8 mouse cellular contexts compared by ENCODE assay signal in genomic region chr10:80151211-80152034, GRCm38 (mm10). TPM values are rescaled to one million over a fixed set of nuclear protein-coding genes. Genes with fewer than 3 reads are reported as not detected.
DNase-seq lines count a peak whose midpoint lies in the region; ATAC-seq lines count a peak whose summit lies in the region.

No protein-coding gene starts in this region.

- DNase-seq in urinary bladder, adult 18-20 months (ENCODE audit: low spot score in 2 of 2): peak; percentile 60 to 64
- no peak for DNase-seq in urinary bladder, postnatal 10 days (ENCODE audit: low spot score)
- DNase-seq in embryo, embryonic 10 days (ENCODE audit: low spot score): peak; percentile 67
- peak; percentile 88 for DNase-seq in kidney, postnatal 10 days
- peak; percentile 85 to 89 for DNase-seq in lung, postnatal 4 days
- DNase-seq in spleen, adult 12 weeks (ENCODE audit: low spot score): peak; percentile 36

- under 1% methylated on average over 26 of the region's 26 CpGs for WGBS in heart, embryonic 15.5 days

- peak overlapping the region; percentile 100 for H3K27ac ChIP-seq in heart, embryonic 15.5 days

- peak overlapping the region; percentile 76 for H3K4me3 ChIP-seq in heart, embryonic 15.5 days

- peaks cover 43% of the 10 kb centered on the region for H3K36me3 ChIP-seq in heart, embryonic 15.5 days

- H3K9ac ChIP-seq in heart, embryonic 15.5 days: peak overlapping the region; percentile 82

- no peaks in the 10 kb centered on the region for H3K27me3 ChIP-seq in heart, embryonic 15.5 days

- H3K4me1 ChIP-seq in heart, embryonic 15.5 days (replicated peaks): peaks cover 66% of the 10 kb centered on the region

- H3K9me3 ChIP-seq in heart, embryonic 15.5 days (replicated peaks): no peaks in the 10 kb centered on the region

- H3K4me2 ChIP-seq in heart, embryonic 15.5 days: peak overlapping the region; percentile 80

- ATAC-seq in heart, embryonic 15.5 days (replicated peaks; ENCODE audit: insufficient number of reproducible peaks, insufficient read depth, low FRiP score, low read depth): no peak
- ATAC-seq in frontal cortex, adult (ENCODE audit: low TSS enrichment): no peak

RNA-seq across cellular contexts. Expression of gene Midn, which starts 3.4 kb away (rescaled TPM):
- polyA plus RNA-seq in heart, embryonic 15.5 days (2015; fragmentation: Nextera tagmentation; extraction: Ambion mirVana): 11.6 and 16.8 TPM in 2 replicates

RNA-seq across cellular contexts. Expression of gene Cbarp, which starts 10.8 kb away (rescaled TPM):
- polyA plus RNA-seq in heart, embryonic 15.5 days (2015; fragmentation: Nextera tagmentation; extraction: Ambion mirVana): 1.7 and 2.9 TPM in 2 replicates

RNA-seq across cellular contexts. Expression of gene Atp5d, which starts 13.0 kb away (rescaled TPM):
- 861 and 962 TPM in 2 replicates for polyA plus RNA-seq in heart, embryonic 15.5 days (2015; fragmentation: Nextera tagmentation; extraction: Ambion mirVana)

RNA-seq across cellular contexts. Expression of gene Cirbp, which starts 14.4 kb away (rescaled TPM):
- 86.7 and 90.2 TPM in 2 replicates for polyA plus RNA-seq in heart, embryonic 15.5 days (2015; fragmentation: Nextera tagmentation; extraction: Ambion mirVana)

RNA-seq across cellular contexts. Expression of gene 1600002K03Rik, which starts 21.3 kb away (rescaled TPM):
- 7.7 and 9.1 TPM in 2 replicates for polyA plus RNA-seq in heart, embryonic 15.5 days (2015; fragmentation: Nextera tagmentation; extraction: Ambion mirVana)
